Mouse (Mus musculus): ENCODE results near the gene Haus5.

DNA sequence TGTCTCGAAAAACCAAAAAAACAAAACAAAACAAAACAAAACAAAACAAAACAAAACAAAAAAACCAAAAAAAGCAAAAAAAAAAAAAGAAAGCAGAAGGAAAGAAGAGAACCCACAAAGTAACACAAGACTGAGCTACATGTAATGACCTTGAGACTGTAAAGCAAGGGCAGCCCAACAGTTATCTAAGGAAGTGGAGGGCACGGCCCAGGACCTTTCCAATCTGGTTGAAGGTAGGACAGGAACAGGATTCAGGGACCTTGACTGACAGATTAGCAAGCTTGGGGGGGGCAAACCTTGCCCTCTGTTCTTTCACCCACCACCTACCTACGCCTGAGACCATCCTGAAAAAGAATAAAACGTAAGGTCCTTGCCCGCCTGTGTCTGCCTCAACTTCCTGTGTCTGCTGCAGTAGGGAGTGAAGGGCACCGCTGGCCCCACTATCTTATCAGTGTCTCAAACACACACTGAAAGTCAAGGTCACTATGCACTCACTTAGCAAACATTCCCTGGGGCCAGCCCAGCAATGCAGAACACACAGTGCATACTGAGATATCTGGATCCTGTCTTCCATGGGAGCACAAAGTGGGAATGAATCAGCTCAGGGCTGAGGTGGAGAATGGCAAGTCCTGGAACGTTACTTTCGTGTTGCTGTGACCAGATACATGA is 41.6 kb upstream of the Haus5 start:
- TF ChIP-seq MXI1 (IDR thresholded peaks at IDR 0.05; ENCODE audit: low read depth, low read length) (no peak), BHLHE40 (IDR thresholded peaks at IDR 0.05; ENCODE audit: low read depth, low read length) (no peak), CTCF (conservative IDR thresholded peaks at IDR 0.05 in 1 of 2, IDR thresholded peaks at IDR 0.05 in 1 of 2; ENCODE audit: low read depth in 2 of 2, low read length in 2 of 2) (no peak), MAX (IDR thresholded peaks at IDR 0.05; ENCODE audit: low read length) (no peak), POLR2A (IDR thresholded peaks at IDR 0.05; ENCODE audit: low read depth, low read length) (no peak), HCFC1 (IDR thresholded peaks at IDR 0.05; ENCODE audit: low read depth, low read length) (no peak), E2F4 (IDR thresholded peaks at IDR 0.05; ENCODE audit: insufficient replicate concordance, low read depth, low read length) (no peak), CHD1 (IDR thresholded peaks at IDR 0.05; ENCODE audit: low read depth, low read length) (no peak)

Data from CH12.LX (cell line).